Mouse (Mus musculus) brain, adult 10 weeks (tissue): ENCODE measurements around the gene Antxr2. TPM values are rescaled to one million over a fixed set of nuclear protein-coding genes. Genes with fewer than 3 reads are reported as not detected.

Experiments used
- polyA plus RNA-seq: library from polyadenylated mRNA; stranded (reverse); fragments of 350-450 nt; fragmentation: Illumina TruSeq; extraction: RNeasy Lipid Tissue Mini Kit (QIAGEN cat#74804); gene quantifications from one replicate; pipeline ENCODE4 v1.2.3, GENCODE M21; 2015; ENCODE audit warnings: low read depth, low replicate concordance

Gene Antxr2
- 0.91 TPM for polyA plus RNA-seq

DNA sequence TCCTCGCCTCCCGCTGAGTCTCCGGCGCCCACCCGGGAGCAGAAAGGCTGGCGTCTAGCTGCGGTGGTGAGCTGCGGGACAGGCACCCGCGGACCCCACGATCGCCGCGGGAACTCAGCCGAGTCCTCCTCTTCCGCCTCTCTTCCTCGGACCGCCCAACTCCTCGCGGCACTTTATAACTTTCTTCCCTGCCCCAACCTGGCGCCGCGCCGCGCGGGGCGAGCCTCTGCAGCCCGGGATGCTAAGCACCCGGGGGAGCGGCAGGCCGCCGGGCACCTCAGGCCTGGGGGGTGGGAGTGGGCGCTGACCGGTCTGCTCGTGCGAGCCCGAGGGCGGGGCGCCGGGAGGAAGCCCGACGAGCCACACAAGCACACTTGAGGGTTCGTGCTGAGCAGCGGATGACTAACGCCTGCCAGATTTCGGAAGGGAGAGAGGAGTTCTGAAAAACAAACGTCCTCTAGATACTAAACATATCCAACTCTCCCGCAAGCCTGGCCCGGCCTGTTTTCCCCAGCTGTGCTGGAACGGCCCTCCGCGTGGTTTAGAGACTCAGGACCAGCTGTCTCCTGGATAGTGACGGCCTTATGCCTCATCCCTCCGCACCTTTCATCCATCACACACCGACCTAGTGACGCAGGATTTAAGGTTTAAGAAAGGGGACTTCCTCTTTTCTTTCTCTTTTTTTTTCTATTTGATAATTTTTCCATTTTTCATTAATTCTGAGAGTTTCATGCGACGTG is at the start of gene Antxr2:
Antxr2 (minus strand) TSS at position 142 of the 740 bp plus-strand sequence.

Other genes with a start within 250 kb of the Antxr2 start
- 11.7 TPM for gene Prdm8, start 136.2 kb upstream of the Antxr2 start, polyA plus RNA-seq
- gene Fgf5, start 223.1 kb upstream of the Antxr2 start, polyA plus RNA-seq = 2.2 TPM